Mouse (Mus musculus): ENCODE measurements around the gene Scgb1b30. TPM values are rescaled to one million over a fixed set of nuclear protein-coding genes. Genes with fewer than 3 reads are reported as not detected.

Gene Scgb1b30
- polyA plus RNA-seq, 1 experiment from 2014 or later: not detected

- H3K9me3 ChIP-seq (replicated peaks; ENCODE audit: control insufficient read depth, low read length): peaks cover 4% of the 10 kb centered on the region; the same call in 1 of the 2 replicates
Observed at GRCm38 (mm10) chr7:34126291-34126690, 31.1 kb downstream of the Scgb1b30 start.

DNA sequence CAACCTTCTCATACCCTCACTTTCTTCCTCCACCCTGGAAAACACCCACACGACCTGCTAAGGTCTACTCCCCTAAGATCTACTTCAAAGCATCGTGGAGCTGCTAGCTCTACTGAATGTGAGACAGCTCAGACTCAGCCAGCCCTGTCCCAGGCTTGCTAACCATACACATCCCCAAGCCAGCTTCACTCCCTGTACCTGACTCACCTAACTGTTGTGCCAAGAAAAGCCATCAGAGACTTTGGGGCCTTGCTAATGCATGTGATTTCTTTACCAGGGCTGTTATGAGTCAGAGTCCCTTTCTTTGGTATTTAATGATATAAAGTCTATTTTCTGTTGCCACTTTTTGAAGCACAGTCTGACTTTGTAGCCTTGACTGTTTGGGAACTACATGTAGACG lies 35.9 kb downstream of the Scgb1b30 start:
- H3K36me3 ChIP-seq (ENCODE audit: control insufficient read depth, insufficient read depth, low read length): peaks cover 8% of the 10 kb centered on the region; the same call in 1 of the 2 replicates
- 53% methylated on average over 3 of the region's 3 CpGs for WGBS
- H3K4me1 ChIP-seq (ENCODE audit: control insufficient read depth, insufficient read depth, low read length): peaks cover 18% of the 10 kb centered on the region
- H3K4me2 ChIP-seq (ENCODE audit: low read depth, low read length): peak overlapping the region; percentile 68
- 0 out of 2 replicates have a peak overlapping the region, but pooled peaks have one; percentile 80 for H3K4me3 ChIP-seq (replicated peaks; ENCODE audit: low read length)
- no peaks in the 10 kb centered on the region for H3K27me3 ChIP-seq (ENCODE audit: control insufficient read depth, insufficient read depth, low read length)
- H3K27ac ChIP-seq (ENCODE audit: low read length): no peak overlapping the region
- no peak for ATAC-seq (ENCODE audit: insufficient read depth, low FRiP score)
- peaks cover 4% of the 10 kb centered on the region; the same call in 1 of the 2 replicates for H3K9me3 ChIP-seq (replicated peaks; ENCODE audit: control insufficient read depth, low read length)
- H3K9ac ChIP-seq (ENCODE audit: low read length): peak overlapping the region; percentile 27; the same call in 1 of the 2 replicates

More at GRCm38 (mm10) chr7:34126291-34126690, 31.1 kb downstream of the Scgb1b30 start:
- Histone ChIP-seq H3K4me1 (ENCODE audit: control insufficient read depth, insufficient read depth, low read length) (peaks cover 11% of the 10 kb centered on the region), H3K4me3 (replicated peaks; ENCODE audit: low read length) (no peak overlapping the region), H3K27ac (ENCODE audit: low read length) (no peak overlapping the region), H3K36me3 (ENCODE audit: control insufficient read depth, insufficient read depth, low read length) (peaks cover 8% of the 10 kb centered on the region; the same call in 1 of the 2 replicates), H3K9ac (ENCODE audit: low read length) (no peak overlapping the region), H3K4me2 (ENCODE audit: low read depth, low read length) (no peak overlapping the region), H3K27me3 (ENCODE audit: control insufficient read depth, insufficient read depth, low read length) (no peaks in the 10 kb centered on the region)
- WGBS: 89% methylated on average over 3 of the region's 3 CpGs
- no peak for ATAC-seq (ENCODE audit: insufficient read depth, low FRiP score)

DNA sequence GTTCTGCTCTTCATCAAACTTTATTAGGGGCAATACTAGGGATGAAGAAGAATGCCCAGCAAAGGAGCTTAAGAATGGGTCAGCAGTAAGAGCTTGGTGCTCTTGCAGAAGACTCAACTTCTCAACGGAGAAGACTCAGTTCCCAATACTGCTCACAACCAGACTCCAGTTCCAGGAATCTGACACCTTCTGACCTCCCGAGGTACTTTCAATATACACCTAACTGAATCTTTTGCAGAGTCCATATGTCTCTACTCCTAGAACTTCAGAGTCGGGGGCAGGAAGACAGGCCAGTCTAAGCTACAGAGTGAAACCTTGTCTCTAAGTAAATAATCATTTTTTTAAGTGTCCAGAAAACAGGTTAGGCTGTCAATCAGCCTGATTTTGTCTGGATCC lies 36.7 kb downstream of the Scgb1b30 start:
- Histone ChIP-seq H3K4me3 (replicated peaks; ENCODE audit: low read length) (peak overlapping the region; percentile 80), H3K27ac (ENCODE audit: low read length) (no peak overlapping the region), H3K4me1 (ENCODE audit: control insufficient read depth, insufficient read depth, low read length) (peaks cover 18% of the 10 kb centered on the region), H3K9ac (ENCODE audit: low read length) (peak overlapping the region; percentile 95), H3K27me3 (ENCODE audit: control insufficient read depth, insufficient read depth, low read length) (no peaks in the 10 kb centered on the region), H3K4me2 (ENCODE audit: low read depth, low read length) (peak overlapping the region; percentile 68), H3K9me3 (replicated peaks; ENCODE audit: control insufficient read depth, low read length) (no peaks in the 10 kb centered on the region; the same call in 1 of the 2 replicates), H3K36me3 (ENCODE audit: control insufficient read depth, insufficient read depth, low read length) (peaks cover 6% of the 10 kb centered on the region; the same call in 1 of the 2 replicates)
- ATAC-seq (ENCODE audit: insufficient read depth, low FRiP score): no peak
- 2% methylated on average over 3 of the region's 3 CpGs for WGBS

GRCm38 (mm10) chr7:34132355-34133079 lies 37.3 kb downstream of the Scgb1b30 start:
- Histone ChIP-seq H3K27me3 (ENCODE audit: control insufficient read depth, insufficient read depth, low read length) (no peaks in the 10 kb centered on the region), H3K36me3 (ENCODE audit: control insufficient read depth, insufficient read depth, low read length) (0 out of 2 replicates have a peak, but pooled peaks cover under 1% of the 10 kb centered on the region), H3K9me3 (replicated peaks; ENCODE audit: control insufficient read depth, low read length) (no peaks in the 10 kb centered on the region), H3K4me3 (replicated peaks; ENCODE audit: low read length) (peak overlapping the region; percentile 80), H3K4me1 (ENCODE audit: control insufficient read depth, insufficient read depth, low read length) (peaks cover 18% of the 10 kb centered on the region), H3K27ac (ENCODE audit: low read length) (peak overlapping the region; percentile 79), H3K9ac (ENCODE audit: low read length) (peak overlapping the region; percentile 95), H3K4me2 (ENCODE audit: low read depth, low read length) (peak overlapping the region; percentile 68)
- peak; percentile 71 for ATAC-seq (ENCODE audit: insufficient read depth, low FRiP score)
- 2% methylated on average over 99 of the region's 116 CpGs for WGBS

DNA sequence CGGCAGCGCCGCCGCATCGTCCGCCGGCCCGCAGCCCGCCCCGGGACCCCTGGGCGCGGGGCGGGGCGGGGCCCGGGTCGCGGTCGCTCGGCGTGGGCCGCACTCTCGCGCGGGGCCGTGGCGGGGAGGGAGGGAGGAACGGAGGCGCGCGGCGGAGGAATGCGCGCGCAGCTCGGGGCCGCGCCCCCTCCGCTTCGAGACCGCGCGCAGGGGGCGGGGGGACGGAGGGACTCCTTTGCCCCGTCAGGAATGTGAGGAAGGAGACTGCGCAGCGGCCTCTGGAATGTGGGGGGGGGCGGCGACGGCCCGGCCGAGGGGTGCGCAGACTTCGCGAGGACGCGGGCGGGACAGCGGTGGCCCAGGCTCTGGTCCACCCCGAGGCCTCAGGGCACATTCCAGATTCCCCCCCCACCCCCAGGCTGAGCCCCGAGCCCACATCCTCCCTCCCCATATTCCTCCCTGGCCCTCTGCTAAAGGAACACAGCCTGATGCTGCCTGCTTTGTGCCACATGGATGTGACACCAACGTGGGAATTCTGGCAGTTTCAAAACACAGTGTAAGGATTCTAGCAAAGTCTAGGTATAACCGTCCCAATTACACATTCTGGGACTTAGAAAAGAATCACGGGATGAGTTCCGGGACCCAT lies 38.0 kb downstream of the Scgb1b30 start, which contains the start of gene Wtip:
Wtip (minus strand) TSS at position 152 of the 646 bp plus-strand sequence.
- peak within 1 kb of the TSS; percentile 95 for H3K9ac ChIP-seq (ENCODE audit: low read length)
- H3K27ac ChIP-seq (ENCODE audit: low read length): peak within 1 kb of the TSS; percentile 79
- 2% methylated on average over 30 of the region's 65 CpGs for WGBS
- no peaks in the 10 kb centered on the region for H3K27me3 ChIP-seq (ENCODE audit: control insufficient read depth, insufficient read depth, low read length)
- peak within 1 kb of the TSS; percentile 80 for H3K4me3 ChIP-seq (replicated peaks; ENCODE audit: low read length)
- peaks cover 18% of the 10 kb centered on the region for H3K4me1 ChIP-seq (ENCODE audit: control insufficient read depth, insufficient read depth, low read length)
- no peaks in the 10 kb centered on the region for H3K9me3 ChIP-seq (replicated peaks; ENCODE audit: control insufficient read depth, low read length)
- no peaks in the 10 kb centered on the region for H3K36me3 ChIP-seq (ENCODE audit: control insufficient read depth, insufficient read depth, low read length)
- peak within 1 kb of the TSS; percentile 68 for H3K4me2 ChIP-seq (ENCODE audit: low read depth, low read length)
- ATAC-seq (ENCODE audit: insufficient read depth, low FRiP score): peak; percentile 90

- Histone ChIP-seq H3K4me1 (ENCODE audit: control insufficient read depth, insufficient read depth, low read length) (peaks cover 18% of the 10 kb centered on the region), H3K9me3 (replicated peaks; ENCODE audit: control insufficient read depth, low read length) (no peaks in the 10 kb centered on the region), H3K9ac (ENCODE audit: low read length) (no peak overlapping the region), H3K4me2 (ENCODE audit: low read depth, low read length) (no peak overlapping the region), H3K27ac (ENCODE audit: low read length) (peak overlapping the region; percentile 79; the same call in 1 of the 2 replicates), H3K36me3 (ENCODE audit: control insufficient read depth, insufficient read depth, low read length) (no peaks in the 10 kb centered on the region), H3K4me3 (replicated peaks; ENCODE audit: low read length) (no peak overlapping the region), H3K27me3 (ENCODE audit: control insufficient read depth, insufficient read depth, low read length) (no peaks in the 10 kb centered on the region)
- WGBS: 58% methylated on average over 2 of the region's 2 CpGs
- ATAC-seq (ENCODE audit: insufficient read depth, low FRiP score): peak; percentile 11; the same call in 1 of the 2 replicates
Observed at GRCm38 (mm10) chr7:34134336-34134735, 39.1 kb downstream of the Scgb1b30 start.

DNA sequence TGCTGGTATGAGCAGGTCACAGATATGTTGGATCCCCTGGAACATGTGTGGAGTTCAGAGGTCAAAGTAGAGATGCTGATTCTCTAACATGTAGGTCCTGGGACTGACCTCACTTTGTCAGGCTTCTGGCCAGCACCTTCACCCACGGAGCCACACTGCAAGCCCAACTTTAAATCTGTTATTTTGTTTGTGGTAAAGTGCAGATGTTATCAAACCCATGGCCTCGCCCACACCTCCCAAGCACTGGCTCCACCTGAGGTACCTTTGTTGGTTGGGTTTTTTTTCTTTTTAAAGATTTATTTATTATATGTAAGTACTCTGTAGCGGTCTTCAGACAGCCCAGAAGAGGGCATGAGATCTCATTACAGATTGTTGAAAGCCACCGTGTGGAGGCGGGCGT lies 44.3 kb downstream of the Scgb1b30 start:
- Histone ChIP-seq H3K9ac (ENCODE audit: low read length) (no peak overlapping the region), H3K27ac (ENCODE audit: low read length) (no peak overlapping the region), H3K27me3 (ENCODE audit: control insufficient read depth, insufficient read depth, low read length) (no peaks in the 10 kb centered on the region), H3K4me2 (ENCODE audit: low read depth, low read length) (no peak overlapping the region), H3K36me3 (ENCODE audit: control insufficient read depth, insufficient read depth, low read length) (peaks cover 42% of the 10 kb centered on the region), H3K4me1 (ENCODE audit: control insufficient read depth, insufficient read depth, low read length) (no peaks in the 10 kb centered on the region), H3K4me3 (replicated peaks; ENCODE audit: low read length) (no peak overlapping the region), H3K9me3 (replicated peaks; ENCODE audit: control insufficient read depth, low read length) (no peaks in the 10 kb centered on the region)
- WGBS: 86% methylated on average over 6 of the region's 6 CpGs
- ATAC-seq (ENCODE audit: insufficient read depth, low FRiP score): no peak; the same call in 1 of the 2 replicates

GRCm38 (mm10) chr7:34141123-34141522 lies 45.9 kb downstream of the Scgb1b30 start:
- Histone ChIP-seq H3K9me3 (replicated peaks; ENCODE audit: control insufficient read depth, low read length) (no peaks in the 10 kb centered on the region), H3K27ac (ENCODE audit: low read length) (no peak overlapping the region), H3K4me1 (ENCODE audit: control insufficient read depth, insufficient read depth, low read length) (no peaks in the 10 kb centered on the region), H3K9ac (ENCODE audit: low read length) (no peak overlapping the region), H3K4me3 (replicated peaks; ENCODE audit: low read length) (no peak overlapping the region), H3K4me2 (ENCODE audit: low read depth, low read length) (no peak overlapping the region), H3K36me3 (ENCODE audit: control insufficient read depth, insufficient read depth, low read length) (peaks cover 56% of the 10 kb centered on the region), H3K27me3 (ENCODE audit: control insufficient read depth, insufficient read depth, low read length) (no peaks in the 10 kb centered on the region)
- ATAC-seq (ENCODE audit: insufficient read depth, low FRiP score): no peak
- 94% methylated on average over 13 of the region's 13 CpGs for WGBS

- H3K9me3 ChIP-seq (replicated peaks; ENCODE audit: control insufficient read depth, low read length): peaks cover 5% of the 10 kb centered on the region; the same call in 1 of the 2 replicates
- peaks cover 81% of the 10 kb centered on the region for H3K36me3 ChIP-seq (ENCODE audit: control insufficient read depth, insufficient read depth, low read length)
- no peaks in the 10 kb centered on the region for H3K27me3 ChIP-seq (ENCODE audit: control insufficient read depth, insufficient read depth, low read length)
- H3K4me1 ChIP-seq (ENCODE audit: control insufficient read depth, insufficient read depth, low read length): no peaks in the 10 kb centered on the region
- WGBS: 70% methylated on average over 4 of the region's 4 CpGs
- no peak overlapping the region for H3K4me2 ChIP-seq (ENCODE audit: low read depth, low read length)
- H3K9ac ChIP-seq (ENCODE audit: low read length): no peak overlapping the region
- no peak overlapping the region for H3K4me3 ChIP-seq (replicated peaks; ENCODE audit: low read length)
- H3K27ac ChIP-seq (ENCODE audit: low read length): no peak overlapping the region
- no peak for ATAC-seq (ENCODE audit: insufficient read depth, low FRiP score)
Observed at GRCm38 (mm10) chr7:34147193-34147592, 52.0 kb downstream of the Scgb1b30 start.
